Mouse (Mus musculus) spleen, adult 2 months (tissue): ENCODE data around the gene Rpap1.

Experiments
- CTCF ChIP-seq: fragments of 200-500 bp; IDR thresholded peaks from 2 replicates; pipeline ENCODE4 v1.5.1; 2011; ENCODE audit warnings: mild to moderate bottlenecking, inconsistent platforms; ENCODE audit not compliant: insufficient read depth, insufficient read length, insufficient replicate concordance; ENCODE audit errors: extremely low read depth
- POLR2A ChIP-seq: fragments of 200-500 bp; IDR thresholded peaks from 2 replicates; pipeline ENCODE4 v1.6.1; 2011; ENCODE audit warnings: low read depth, low read length, inconsistent platforms

DNA sequence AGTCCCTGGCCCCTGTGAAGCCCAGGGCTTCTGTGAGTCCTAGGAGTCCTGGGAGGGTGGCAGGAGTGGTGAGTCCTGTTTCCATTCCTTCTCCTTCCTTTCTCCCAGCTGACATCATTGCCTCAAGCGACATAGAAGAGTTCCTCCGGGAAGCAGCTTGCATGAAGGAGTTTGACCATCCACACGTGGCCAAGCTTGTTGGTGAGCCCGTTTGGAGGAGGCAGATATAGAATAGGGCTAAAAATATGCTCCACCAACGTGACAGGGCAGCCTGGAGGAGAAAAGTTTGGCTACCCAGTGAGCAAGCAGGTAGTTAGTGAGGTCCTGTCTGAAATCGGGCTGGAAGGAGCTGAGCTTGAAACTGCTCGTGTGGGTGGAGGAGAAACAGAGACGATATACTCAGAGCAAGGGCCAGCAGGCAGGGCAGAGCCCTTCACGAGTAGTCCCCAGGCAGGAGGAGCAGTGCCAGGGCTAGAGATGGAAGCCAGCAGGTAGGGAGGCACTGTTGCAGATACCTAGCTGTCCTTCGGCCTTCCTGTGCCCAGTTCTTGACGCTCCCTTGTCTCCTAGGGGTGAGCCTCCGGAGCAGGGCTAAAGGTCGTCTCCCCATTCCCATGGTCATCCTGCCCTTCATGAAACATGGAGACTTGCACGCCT, 24.3 kb upstream of the Rpap1 start:
- TF ChIP-seq CTCF (no peak), POLR2A (no peak)
